Mouse (Mus musculus): ENCODE measurements around the gene Olfr556.
"Not testable (repeated sequence)": the region's sequence is repeated elsewhere in the genome, so short reads cannot be mapped to it uniquely, and the experiment has no call there.

Olfr556 gene

GRCm38 (mm10) chr7:102664599-102664998 is at the start of gene Olfr556:
Olfr556 (plus strand) TSS chr7:102664899.
- in situ Hi-C loops (cut with MseI, MboI), result loop anchor here in 1 of 2 experiments (10.0 kb wide), 1 partner anchor 250 kb away; the partner anchor contains the start of gene Olfr571

GRCm38 (mm10) chr7:102618118-102618517 is 46.6 kb upstream of the Olfr556 start, which contains the start of gene Olfr553:
Olfr553 (minus strand) TSS chr7:102618218.
- in situ Hi-C loops (cut with MseI, MboI), result no loop called here

GRCm38 (mm10) chr7:102619608-102620007 is 45.1 kb upstream of the Olfr556 start:
- in situ Hi-C loops (cut with MseI, MboI), result no loop called here

GRCm38 (mm10) chr7:102620368-102620767 is 44.3 kb upstream of the Olfr556 start:
- in situ Hi-C loops (cut with MseI, MboI), result not testable (repeated sequence)

GRCm38 (mm10) chr7:102636665-102637064 is 28.0 kb upstream of the Olfr556 start:
- in situ Hi-C loops (cut with MseI, MboI), result loop anchor here (5.0 to 10.0 kb wide), 2 partner anchors 122 to 124 kb away; no protein-coding TSS in a partner anchor

GRCm38 (mm10) chr7:102638132-102638531 is 26.6 kb upstream of the Olfr556 start, which contains the start of gene Olfr554:
Olfr554 (plus strand) TSS chr7:102638432.
- in situ Hi-C loops (cut with MseI, MboI), result loop anchor here (5.0 to 10.0 kb wide), 2 partner anchors 123 to 126 kb away; no protein-coding TSS in a partner anchor

GRCm38 (mm10) chr7:102644945-102645344 is 19.8 kb upstream of the Olfr556 start:
- in situ Hi-C loops (cut with MseI, MboI), result not testable (repeated sequence)

GRCm38 (mm10) chr7:102658523-102658922 is 6.2 kb upstream of the Olfr556 start, which contains the start of gene Olfr555:
Olfr555 (plus strand) TSS chr7:102658823.
- in situ Hi-C loops (cut with MseI, MboI), result no loop called here

GRCm38 (mm10) chr7:102665378-102665777 is 679 bp downstream of the Olfr556 start:
- in situ Hi-C loops (cut with MseI, MboI), result loop anchor here in 1 of 2 experiments (10.0 kb wide), 1 partner anchor 249 kb away; the partner anchor contains the start of gene Olfr571

GRCm38 (mm10) chr7:102676225-102676624 is 11.5 kb downstream of the Olfr556 start:
- in situ Hi-C loops (cut with MseI, MboI), result no loop called here

GRCm38 (mm10) chr7:102681916-102682315 is 17.2 kb downstream of the Olfr556 start:
- in situ Hi-C loops (cut with MseI, MboI), result no loop called here

GRCm38 (mm10) chr7:102686944-102687501 is 22.3 kb downstream of the Olfr556 start, which contains the start of gene Trim68:
Trim68 (minus strand) TSS chr7:102687327.
- in situ Hi-C loops (cut with MseI, MboI), result no loop called here

GRCm38 (mm10) chr7:102695358-102696125 is 30.8 kb downstream of the Olfr556 start, which contains the start of gene Olfr557:
Olfr557 (plus strand) TSS chr7:102695910.
- in situ Hi-C loops (cut with MseI, MboI), result loop anchor here (10.0 kb wide), 1 partner anchor 219 kb away; the partner anchor contains the start of gene Olfr571 (in 2 of the 2)

- in situ Hi-C loops (cut with MseI, MboI), result loop anchor here (10.0 kb wide), 1 partner anchor 216 kb away; the partner anchor contains the start of gene Olfr571 (in 2 of the 2)
Measured at GRCm38 (mm10) chr7:102698461-102698860, 33.8 kb downstream of the Olfr556 start.

- in situ Hi-C loops (cut with MseI, MboI), result no loop called here
Measured at GRCm38 (mm10) chr7:102701915-102702314, 37.2 kb downstream of the Olfr556 start, which contains the start of gene Olfr558. Olfr558 (plus strand) TSS chr7:102702215.

- in situ Hi-C loops (cut with MseI, MboI), result no loop called here
Measured at GRCm38 (mm10) chr7:102718970-102719369, 54.3 kb downstream of the Olfr556 start, which contains the start of gene Olfr33. Olfr33 (minus strand) TSS chr7:102719070.

All from mouse trophoblast stem cell (cell line).